Mouse (Mus musculus) gastrocnemius, postnatal 14 days (tissue): ENCODE results near the gene Fam222b. TPM values are rescaled to one million over a fixed set of nuclear protein-coding genes. Genes with fewer than 3 reads are reported as not detected.

Experiments
- DNase-seq: peaks from one replicate; pipeline ENCODE4 v3.0.0; 2021; ENCODE audit warnings: mixed read lengths
- intact Hi-C: fragments of 180-260 bp; cut with DNase I; formaldehyde crosslinking; loops from one replicate; pipeline ENCODE4 v1.15.1; 2025; ENCODE audit warnings: low total_unique reads
- total RNA-seq, 2 experiments: library from RNA; stranded (reverse); gene quantifications; 2 replicates each; pipeline ENCODE4 v1.2.3; 2021

Gene Fam222b
- total RNA-seq, 2 experiments from 2014 or later, result 6.5 to 7.4 TPM

- peak; percentile 78 for DNase-seq
- intact Hi-C loops, result no loop called here
Measured at GRCm38 (mm10) chr11:78079961-78080921, 14.2 kb upstream of the Fam222b start, which contains the start of gene Eral1. Gene Eral1, minus strand, starts transcription at chr11:78080383.

DNA sequence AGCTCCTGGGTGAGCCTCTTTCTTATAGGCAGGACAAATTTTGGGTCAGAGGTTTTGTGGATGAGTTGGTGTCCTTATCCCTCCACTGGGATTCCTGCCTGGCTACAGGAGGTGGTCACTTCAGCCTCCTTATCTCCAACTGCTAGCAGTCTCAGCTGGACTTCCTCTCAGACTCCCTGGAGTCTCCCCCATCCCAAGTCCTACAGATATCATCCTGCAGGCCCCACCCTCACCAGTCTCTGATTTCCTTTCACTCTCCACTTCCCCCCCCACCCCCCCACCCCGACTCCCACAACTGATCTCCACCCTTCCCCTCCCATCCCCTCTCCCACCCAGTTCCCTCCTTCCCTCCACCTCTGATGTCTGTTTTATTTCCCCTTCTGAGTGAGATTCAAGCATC, 10.9 kb upstream of the Fam222b start:
- no peak for DNase-seq
- intact Hi-C loops, result no loop called here

DNA sequence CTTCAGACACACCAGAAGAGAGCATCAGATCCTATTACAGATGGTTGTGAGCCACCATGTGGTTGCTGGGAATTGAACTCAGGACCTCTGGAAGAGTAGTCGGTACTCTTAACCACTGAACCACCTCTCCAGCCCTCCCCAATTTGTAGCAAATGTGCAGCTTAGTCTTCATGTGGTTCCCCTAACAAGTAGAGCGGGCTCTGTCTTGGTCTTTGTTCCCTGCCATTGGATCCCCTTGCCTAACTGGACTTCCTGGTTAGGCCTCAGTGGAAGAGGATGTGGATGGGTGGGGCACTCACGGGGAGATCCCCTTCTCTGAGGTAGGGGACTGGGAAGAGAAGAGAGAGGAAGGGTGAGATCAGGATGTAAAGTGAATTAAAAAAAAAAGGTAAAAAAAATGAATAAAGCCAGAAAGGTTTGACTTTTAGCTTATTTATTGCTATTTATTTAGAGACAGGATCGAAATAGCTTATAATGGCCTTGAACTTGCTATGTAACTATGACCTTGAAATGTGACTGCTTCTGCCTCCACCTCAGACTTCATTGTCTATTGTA, 7.5 kb upstream of the Fam222b start:
- DNase-seq, result no peak
- intact Hi-C loops, result no loop called here

DNA sequence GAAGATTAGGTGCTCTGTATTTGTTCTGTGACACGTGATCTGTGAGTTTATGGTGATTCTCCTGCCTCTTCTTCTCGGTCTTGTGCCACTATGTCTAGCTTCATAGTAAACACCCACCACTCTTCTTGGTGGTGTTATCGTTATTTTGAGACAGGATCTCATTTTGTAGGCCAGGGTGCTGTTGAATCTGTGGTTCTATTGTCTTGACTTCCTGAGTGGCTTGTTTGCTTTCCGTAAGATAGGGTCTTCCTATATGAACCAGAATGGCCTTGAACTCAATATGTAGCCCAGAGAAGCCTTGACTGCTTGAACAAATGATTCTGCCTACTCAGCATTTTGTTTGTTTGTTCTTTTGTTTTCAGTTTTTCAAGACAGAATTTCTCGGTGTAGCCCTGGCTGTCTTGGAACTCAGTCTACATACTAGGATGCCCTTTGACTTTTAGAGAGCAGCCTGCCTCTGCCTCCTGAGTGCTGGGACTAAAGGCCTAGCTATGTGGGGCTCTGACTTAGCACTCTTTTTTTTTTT, 6.6 kb upstream of the Fam222b start:
- intact Hi-C loops, result no loop called here
- DNase-seq, result no peak

GRCm38 (mm10) chr11:78094137-78094503, 340 bp upstream of the Fam222b start:
- intact Hi-C loops, result no loop called here
- no peak for DNase-seq

- DNase-seq, result no peak
- intact Hi-C loops, result no loop called here
Measured at GRCm38 (mm10) chr11:78095144-78095516, 670 bp downstream of the Fam222b start.

DNA sequence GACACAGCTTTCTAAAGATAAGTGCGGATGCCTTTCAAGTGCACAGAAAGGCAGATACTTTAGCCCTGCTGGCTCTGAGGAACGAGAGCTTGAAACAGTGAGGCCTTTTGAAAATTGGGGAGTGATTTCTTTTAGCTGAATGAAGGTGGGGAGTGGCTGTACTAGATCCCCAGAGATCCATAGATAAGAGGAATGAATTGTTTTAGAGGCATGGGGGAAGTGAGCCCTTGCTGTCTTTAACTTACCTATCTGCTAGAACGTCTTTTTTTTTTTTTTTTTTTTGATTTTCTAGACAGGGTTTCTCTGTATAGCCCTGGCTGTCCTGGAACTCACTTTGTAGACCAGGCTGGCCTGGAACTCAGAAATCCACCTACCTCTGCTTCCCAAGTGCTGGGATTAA, 2.6 kb downstream of the Fam222b start:
- no peak for DNase-seq
- intact Hi-C loops, result no loop called here

DNA sequence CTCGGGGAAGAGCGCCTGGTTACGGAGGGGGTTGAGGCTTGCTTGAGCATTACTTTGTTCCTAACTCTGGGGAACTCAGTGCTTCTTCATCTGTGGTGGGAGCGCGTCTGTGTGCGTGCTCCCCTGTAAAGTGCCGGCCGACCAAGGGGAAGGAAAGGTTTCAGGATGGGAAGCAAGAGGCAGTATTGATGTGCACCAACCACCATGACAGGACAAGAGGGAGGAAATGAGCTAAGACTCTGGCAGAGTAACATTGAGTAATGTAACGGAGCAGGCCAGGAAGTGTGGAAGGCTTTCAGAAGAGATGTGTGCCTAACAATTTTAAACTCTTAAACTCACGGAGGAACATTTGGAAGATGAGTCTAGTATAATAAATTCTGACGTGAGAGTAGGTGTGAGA, 6.3 kb downstream of the Fam222b start:
- DNase-seq, result no peak
- intact Hi-C loops, result no loop called here

DNA sequence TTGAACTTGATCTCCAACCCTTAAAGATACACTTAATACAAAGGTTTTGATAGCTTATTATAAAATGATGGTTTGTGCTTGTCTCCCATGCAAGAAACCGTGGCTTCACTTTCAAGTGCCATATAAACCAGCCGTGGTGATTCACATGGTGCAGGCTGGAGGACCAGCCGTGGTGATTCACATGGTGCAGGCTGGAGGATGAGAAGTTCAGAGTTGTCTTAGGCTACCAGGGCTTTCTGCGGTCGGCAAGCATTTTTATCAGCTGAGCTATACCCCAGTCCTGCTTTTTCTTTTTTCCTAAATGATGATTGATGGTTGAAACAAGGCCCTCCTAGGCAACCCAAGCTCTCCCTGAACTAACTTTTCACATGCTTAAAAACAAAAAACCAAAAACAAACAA, 7.7 kb downstream of the Fam222b start:
- intact Hi-C loops, result no loop called here
- DNase-seq, result no peak

DNA sequence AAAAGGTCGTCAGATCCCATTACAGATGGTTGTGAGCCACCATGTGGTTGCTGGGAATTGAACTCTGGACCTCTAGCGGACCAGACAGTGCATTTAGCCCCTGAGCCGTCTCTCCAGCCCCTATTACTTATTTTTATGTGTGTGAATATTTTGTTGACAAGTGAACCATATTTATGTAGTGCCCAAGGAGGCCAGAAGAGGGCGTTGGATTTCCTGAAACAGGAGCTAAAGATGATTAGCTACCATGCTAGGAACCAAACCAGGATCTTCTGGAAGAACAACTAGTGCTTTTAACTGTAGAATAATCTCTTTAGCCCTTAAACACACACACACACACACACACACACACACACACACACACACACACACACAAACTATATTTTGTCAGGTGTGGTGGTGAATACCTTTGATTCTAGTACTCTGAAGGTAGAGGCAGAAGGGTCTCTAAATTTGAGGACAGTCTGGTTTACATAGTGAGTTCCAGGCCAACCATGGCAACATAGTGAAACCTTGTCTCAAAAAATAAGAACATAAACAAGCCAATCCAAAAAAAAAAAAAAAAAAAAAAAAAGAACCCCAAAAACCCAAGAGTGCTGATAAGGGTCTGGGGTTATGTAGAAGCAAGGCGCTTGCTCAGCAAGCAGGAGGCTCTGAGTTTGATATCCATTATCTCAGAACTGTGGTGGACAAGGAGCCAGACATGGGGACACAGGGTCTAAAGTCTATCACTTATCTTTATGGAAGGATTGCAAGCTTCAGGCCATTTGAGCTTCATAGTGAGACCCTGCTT, 8.7 kb downstream of the Fam222b start:
- DNase-seq, result no peak
- intact Hi-C loops, result no loop called here

DNA sequence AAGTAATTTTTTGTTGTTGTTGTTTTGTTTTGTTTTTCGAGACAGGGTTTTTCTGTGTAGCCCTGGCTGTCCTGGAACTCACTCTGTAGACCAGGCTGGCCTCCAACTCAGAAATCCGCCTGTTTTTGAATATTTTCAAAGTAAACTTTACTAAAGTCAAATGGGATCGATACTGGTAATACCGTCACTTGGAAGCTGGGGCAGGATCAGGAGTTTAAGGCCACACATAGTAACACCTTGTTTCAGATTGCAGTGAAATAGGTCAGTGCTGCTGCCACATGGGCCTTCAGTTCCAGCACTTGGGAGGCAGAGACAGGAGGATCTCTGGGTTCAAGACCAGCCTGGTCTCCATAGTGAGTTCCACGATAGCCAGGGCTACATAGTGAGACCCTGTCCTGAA, 10.0 kb downstream of the Fam222b start:
- no peak for DNase-seq
- intact Hi-C loops, result no loop called here

GRCm38 (mm10) chr11:78113616-78114015, 19.2 kb downstream of the Fam222b start:
- DNase-seq, result no peak
- intact Hi-C loops, result no loop called here

GRCm38 (mm10) chr11:78114676-78115366, 20.4 kb downstream of the Fam222b start:
- intact Hi-C loops, result no loop called here
- DNase-seq, result no peak

- peak; percentile 96 for DNase-seq
- intact Hi-C loops, result no loop called here
Measured at GRCm38 (mm10) chr11:78115367-78116145, 21.1 kb downstream of the Fam222b start.

- DNase-seq, result no peak
- intact Hi-C loops, result no loop called here
Measured at GRCm38 (mm10) chr11:78116146-78116410, 21.6 kb downstream of the Fam222b start.

GRCm38 (mm10) chr11:78118467-78118866, 24.0 kb downstream of the Fam222b start:
- intact Hi-C loops, result no loop called here
- DNase-seq, result no peak

DNA sequence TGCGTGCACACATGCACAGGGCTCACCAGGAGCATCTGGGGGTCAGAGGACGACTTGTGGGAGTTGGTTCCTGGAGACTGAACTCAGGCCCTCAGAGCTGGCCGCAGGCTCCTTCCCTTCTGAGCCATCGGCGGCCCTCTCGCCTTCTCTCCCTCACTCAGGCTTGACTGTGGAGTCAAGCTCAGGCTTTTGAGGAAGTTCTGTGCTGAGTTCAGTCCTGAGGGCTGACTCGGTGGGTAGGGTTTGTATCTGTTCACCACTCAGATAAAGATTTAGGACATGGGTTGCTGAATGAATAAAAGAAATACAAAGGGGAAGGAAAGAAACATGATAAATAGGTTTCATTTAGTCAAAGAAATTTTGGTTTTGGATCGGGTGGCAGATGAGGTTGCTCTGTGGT, 25.4 kb downstream of the Fam222b start:
- intact Hi-C loops, result no loop called here
- no peak for DNase-seq

DNA sequence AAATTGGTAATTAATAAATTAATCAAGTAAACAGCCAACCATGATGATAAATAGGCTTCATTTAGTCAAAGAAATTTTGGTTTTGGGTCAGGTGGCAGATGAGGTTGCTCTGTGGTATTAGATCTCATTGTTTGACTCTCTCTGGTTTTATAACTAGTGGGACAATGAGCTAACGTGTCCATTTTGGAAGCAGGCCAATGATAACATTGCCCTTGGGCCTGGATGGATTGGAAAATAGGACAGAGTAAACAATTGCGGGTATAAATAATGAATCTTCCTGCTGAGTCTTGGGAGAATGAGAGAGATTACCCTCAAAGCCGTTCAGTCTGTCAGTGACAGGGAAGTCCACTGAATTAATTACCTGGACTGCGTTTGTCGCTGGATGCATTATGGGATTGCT, 26.7 kb downstream of the Fam222b start:
- intact Hi-C loops, result no loop called here
- DNase-seq, result no peak

DNA sequence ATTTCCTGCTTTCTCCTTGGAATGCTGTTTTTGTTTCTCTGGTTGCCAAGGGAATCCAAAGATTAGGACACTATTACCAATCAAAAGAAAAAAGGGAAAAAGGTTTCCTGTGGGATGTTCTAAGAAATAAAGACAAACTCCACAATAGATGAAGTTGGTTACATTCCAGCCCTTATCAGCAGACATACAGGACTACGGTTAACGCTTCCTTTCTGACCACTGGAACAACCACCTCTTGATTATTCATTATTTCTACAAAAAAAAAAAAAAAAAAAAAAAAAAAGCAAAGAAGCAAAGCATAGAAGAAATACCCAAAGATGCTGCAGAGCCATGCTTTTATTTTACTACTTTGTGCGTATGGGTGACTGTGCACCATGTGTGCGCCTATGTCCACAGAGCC, 28.4 kb downstream of the Fam222b start:
- no peak for DNase-seq

More for the DNA sequence above, 28.4 kb downstream of the Fam222b start:
- intact Hi-C loops, result no loop called here
